Mouse (Mus musculus): ENCODE measurements around the gene Celf2. TPM values are rescaled to one million over a fixed set of nuclear protein-coding genes. Genes with fewer than 3 reads are reported as not detected.

The Celf2 gene
- polyA plus RNA-seq, 1 experiment from 2014 or later, result 92.4 TPM

- H3K4me1 ChIP-seq (replicated peaks; ENCODE audit: control insufficient read depth, insufficient read depth, low read length), result no peaks in the 10 kb centered on the region
- ATAC-seq (ENCODE audit: low read depth), result no peak
- H3K4me2 ChIP-seq (ENCODE audit: low read depth, low read length), result no peak overlapping the region
- H3K9me3 ChIP-seq (ENCODE audit: control insufficient read depth, low read length), result no peaks in the 10 kb centered on the region
- H3K27me3 ChIP-seq (ENCODE audit: control insufficient read depth, insufficient read depth, low read depth, low read length), result no peaks in the 10 kb centered on the region
- H3K27ac ChIP-seq (ENCODE audit: low read length), result no peak overlapping the region
- WGBS, result 54% methylated on average over 2 of the region's 2 CpGs
- no peak overlapping the region for H3K4me3 ChIP-seq (ENCODE audit: low read length)
- H3K36me3 ChIP-seq (ENCODE audit: control insufficient read depth, insufficient read depth, low read length), result no peaks in the 10 kb centered on the region
- H3K9ac ChIP-seq (ENCODE audit: low read length), result no peak overlapping the region
Observed at GRCm38 (mm10) chr2:6893597-6893996, 615.8 kb downstream of the Celf2 start.

GRCm38 (mm10) chr2:6893095-6893494, 616.3 kb downstream of the Celf2 start:
- 57% methylated on average over 3 of the region's 3 CpGs for WGBS
- no peaks in the 10 kb centered on the region for H3K27me3 ChIP-seq (ENCODE audit: control insufficient read depth, insufficient read depth, low read depth, low read length)
- H3K4me3 ChIP-seq (ENCODE audit: low read length), result no peak overlapping the region
- no peak overlapping the region for H3K4me2 ChIP-seq (ENCODE audit: low read depth, low read length)
- H3K9me3 ChIP-seq (ENCODE audit: control insufficient read depth, low read length), result no peaks in the 10 kb centered on the region
- no peaks in the 10 kb centered on the region for H3K36me3 ChIP-seq (ENCODE audit: control insufficient read depth, insufficient read depth, low read length)
- ATAC-seq (ENCODE audit: low read depth), result no peak
- H3K4me1 ChIP-seq (replicated peaks; ENCODE audit: control insufficient read depth, insufficient read depth, low read length), result no peaks in the 10 kb centered on the region
- H3K9ac ChIP-seq (ENCODE audit: low read length), result no peak overlapping the region
- H3K27ac ChIP-seq (ENCODE audit: low read length), result no peak overlapping the region

- no peak overlapping the region for H3K4me2 ChIP-seq (ENCODE audit: low read depth, low read length)
- H3K36me3 ChIP-seq (ENCODE audit: control insufficient read depth, insufficient read depth, low read length), result no peaks in the 10 kb centered on the region
- 64% methylated on average over 8 of the region's 8 CpGs for WGBS
- H3K27ac ChIP-seq (ENCODE audit: low read length), result no peak overlapping the region
- H3K9ac ChIP-seq (ENCODE audit: low read length), result no peak overlapping the region
- H3K9me3 ChIP-seq (ENCODE audit: control insufficient read depth, low read length), result no peaks in the 10 kb centered on the region
- ATAC-seq (ENCODE audit: low read depth), result no peak
- no peak overlapping the region for H3K4me3 ChIP-seq (ENCODE audit: low read length)
- no peaks in the 10 kb centered on the region for H3K4me1 ChIP-seq (replicated peaks; ENCODE audit: control insufficient read depth, insufficient read depth, low read length)
- H3K27me3 ChIP-seq (ENCODE audit: control insufficient read depth, insufficient read depth, low read depth, low read length), result no peaks in the 10 kb centered on the region
Observed at GRCm38 (mm10) chr2:6884796-6885711, 624.3 kb downstream of the Celf2 start.

- H3K27me3 ChIP-seq (ENCODE audit: control insufficient read depth, insufficient read depth, low read depth, low read length), result no peaks in the 10 kb centered on the region
- no peak overlapping the region for H3K4me3 ChIP-seq (ENCODE audit: low read length)
- 71% methylated on average over 13 of the region's 13 CpGs for WGBS
- H3K27ac ChIP-seq (ENCODE audit: low read length), result no peak overlapping the region
- H3K36me3 ChIP-seq (ENCODE audit: control insufficient read depth, insufficient read depth, low read length), result no peaks in the 10 kb centered on the region
- no peak for ATAC-seq (ENCODE audit: low read depth)
- H3K9ac ChIP-seq (ENCODE audit: low read length), result no peak overlapping the region
- H3K4me2 ChIP-seq (ENCODE audit: low read depth, low read length), result no peak overlapping the region
- H3K4me1 ChIP-seq (replicated peaks; ENCODE audit: control insufficient read depth, insufficient read depth, low read length), result no peaks in the 10 kb centered on the region
- H3K9me3 ChIP-seq (ENCODE audit: control insufficient read depth, low read length), result no peaks in the 10 kb centered on the region
Observed at GRCm38 (mm10) chr2:6883996-6884795, 625.2 kb downstream of the Celf2 start.

GRCm38 (mm10) chr2:6882236-6882885, 627.0 kb downstream of the Celf2 start:
- H3K9me3 ChIP-seq (ENCODE audit: control insufficient read depth, low read length), result no peaks in the 10 kb centered on the region
- H3K4me2 ChIP-seq (ENCODE audit: low read depth, low read length), result no peak overlapping the region
- H3K9ac ChIP-seq (ENCODE audit: low read length), result no peak overlapping the region
- no peak for ATAC-seq (ENCODE audit: low read depth)
- no peaks in the 10 kb centered on the region for H3K27me3 ChIP-seq (ENCODE audit: control insufficient read depth, insufficient read depth, low read depth, low read length)
- H3K36me3 ChIP-seq (ENCODE audit: control insufficient read depth, insufficient read depth, low read length), result no peaks in the 10 kb centered on the region
- no peak overlapping the region for H3K27ac ChIP-seq (ENCODE audit: low read length)
- no peak overlapping the region for H3K4me3 ChIP-seq (ENCODE audit: low read length)
- no peaks in the 10 kb centered on the region for H3K4me1 ChIP-seq (replicated peaks; ENCODE audit: control insufficient read depth, insufficient read depth, low read length)
- 83% methylated on average over 6 of the region's 6 CpGs for WGBS

- Histone ChIP-seq H3K9me3 (ENCODE audit: control insufficient read depth, low read length) (no peaks in the 10 kb centered on the region), H3K27me3 (ENCODE audit: control insufficient read depth, insufficient read depth, low read depth, low read length) (no peaks in the 10 kb centered on the region), H3K4me2 (ENCODE audit: low read depth, low read length) (no peak overlapping the region), H3K4me3 (ENCODE audit: low read length) (no peak overlapping the region), H3K36me3 (ENCODE audit: control insufficient read depth, insufficient read depth, low read length) (no peaks in the 10 kb centered on the region), H3K27ac (ENCODE audit: low read length) (no peak overlapping the region), H3K4me1 (replicated peaks; ENCODE audit: control insufficient read depth, insufficient read depth, low read length) (no peaks in the 10 kb centered on the region), H3K9ac (ENCODE audit: low read length) (no peak overlapping the region)
- no peak for ATAC-seq (ENCODE audit: low read depth)
- 89% methylated on average over 6 of the region's 6 CpGs for WGBS
Observed at GRCm38 (mm10) chr2:6880941-6881575, 628.3 kb downstream of the Celf2 start.

- Histone ChIP-seq H3K9ac (ENCODE audit: low read length) (no peak overlapping the region), H3K9me3 (ENCODE audit: control insufficient read depth, low read length) (no peaks in the 10 kb centered on the region), H3K4me1 (replicated peaks; ENCODE audit: control insufficient read depth, insufficient read depth, low read length) (peaks cover 8% of the 10 kb centered on the region; the same call in 1 of the 2 replicates), H3K4me3 (ENCODE audit: low read length) (no peak overlapping the region), H3K36me3 (ENCODE audit: control insufficient read depth, insufficient read depth, low read length) (no peaks in the 10 kb centered on the region), H3K27me3 (ENCODE audit: control insufficient read depth, insufficient read depth, low read depth, low read length) (no peaks in the 10 kb centered on the region), H3K27ac (ENCODE audit: low read length) (no peak overlapping the region), H3K4me2 (ENCODE audit: low read depth, low read length) (no peak overlapping the region)
- no peak for ATAC-seq (ENCODE audit: low read depth)
- WGBS, result 52% methylated on average over 5 of the region's 5 CpGs
Observed at GRCm38 (mm10) chr2:6877094-6877493, 632.3 kb downstream of the Celf2 start.

GRCm38 (mm10) chr2:6876547-6876946, 632.8 kb downstream of the Celf2 start:
- no peaks in the 10 kb centered on the region for H3K9me3 ChIP-seq (ENCODE audit: control insufficient read depth, low read length)
- H3K36me3 ChIP-seq (ENCODE audit: control insufficient read depth, insufficient read depth, low read length), result no peaks in the 10 kb centered on the region
- no peak overlapping the region for H3K9ac ChIP-seq (ENCODE audit: low read length)
- H3K4me3 ChIP-seq (ENCODE audit: low read length), result no peak overlapping the region
- ATAC-seq (ENCODE audit: low read depth), result no peak
- H3K27ac ChIP-seq (ENCODE audit: low read length), result no peak overlapping the region
- no peak overlapping the region for H3K4me2 ChIP-seq (ENCODE audit: low read depth, low read length)
- 52% methylated on average over 5 of the region's 5 CpGs for WGBS
- no peaks in the 10 kb centered on the region for H3K27me3 ChIP-seq (ENCODE audit: control insufficient read depth, insufficient read depth, low read depth, low read length)
- peaks cover 9% of the 10 kb centered on the region; the same call in 1 of the 2 replicates for H3K4me1 ChIP-seq (replicated peaks; ENCODE audit: control insufficient read depth, insufficient read depth, low read length)
